Mouse (Mus musculus) heart, embryonic 10.5 days (tissue): ENCODE results near the gene Zfp74. TPM values are rescaled to one million over a fixed set of nuclear protein-coding genes. Genes with fewer than 3 reads are reported as not detected.

Experiments used
- DNase-seq: peaks from one replicate; pipeline ENCODE4 v3.0.0-alpha.2; 2017; ENCODE audit warnings: low spot score
- H3K27ac ChIP-seq: fragments of 300-500 bp; sonication (generic); 2 replicates; pipeline ENCODE4 v1.5.1; 2016; ENCODE audit warnings: mild to moderate bottlenecking
- H3K27me3 ChIP-seq: fragments of 300-500 bp; sonication (generic); 2 replicates; pipeline ENCODE4 v1.6.1; 2016; ENCODE audit warnings: mild to moderate bottlenecking; ENCODE audit not compliant: poor library complexity, insufficient read depth, severe bottlenecking
- H3K36me3 ChIP-seq: fragments of 300-500 bp; sonication (generic); 2 replicates; pipeline ENCODE4 v1.6.1; 2016; ENCODE audit warnings: mild to moderate bottlenecking, moderate library complexity
- H3K4me1 ChIP-seq: fragments of 300-500 bp; sonication (generic); 2 replicates; pipeline ENCODE4 v1.6.1; 2016; ENCODE audit warnings: mild to moderate bottlenecking
- H3K4me3 ChIP-seq: fragments of 300-500 bp; sonication (generic); 2 replicates; pipeline ENCODE4 v1.5.1; 2016; ENCODE audit warnings: mild to moderate bottlenecking, moderate library complexity
- H3K9me3 ChIP-seq: fragments of 300-500 bp; sonication (generic); 2 replicates; pipeline ENCODE4 v1.6.1; 2016; ENCODE audit warnings: mild to moderate bottlenecking, moderate library complexity
- WGBS: fragments of 180-500 bp; shearing (Covaris S2); methylation state at CpG from one replicate; pipeline ENCODE4 v1.1.7; 2016; 5-methylcytosine and 5-hydroxymethylcytosine counted together
- polyA plus RNA-seq: library from polyadenylated mRNA; unstranded; fragments of >200 nt; fragmentation: Nextera tagmentation; extraction: Ambion mirVana; gene quantifications from 2 replicates; pipeline ENCODE4 v1.2.1, GENCODE M21; 2016

Zfp74 gene
- polyA plus RNA-seq, 1 experiment from 2014 or later, result 10.9 TPM

DNA sequence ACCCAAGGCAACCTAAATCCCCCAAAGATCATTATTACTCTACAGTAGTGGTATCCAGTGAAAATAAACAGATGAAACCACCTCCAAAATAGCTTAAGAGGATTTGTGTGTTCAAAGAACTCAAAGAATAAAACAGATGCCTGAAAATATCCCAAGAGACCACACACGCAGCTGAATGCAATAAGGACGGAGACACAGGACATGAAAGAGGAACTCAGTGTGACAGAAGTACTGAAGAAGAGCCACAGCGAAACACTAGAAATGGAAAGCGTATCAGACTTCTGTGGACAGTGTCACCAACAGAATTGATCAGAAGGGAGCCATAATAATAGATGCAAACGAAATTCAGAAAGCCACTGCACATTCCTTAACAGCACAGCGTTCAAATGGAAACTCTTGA lies 15.0 kb downstream of the Zfp74 start:
- WGBS, result 90% methylated on average over 6 of the region's 6 CpGs
- H3K9me3 ChIP-seq, result no peaks in the 10 kb centered on the region
- peaks cover 73% of the 10 kb centered on the region for H3K36me3 ChIP-seq
- no peaks in the 10 kb centered on the region for H3K27me3 ChIP-seq
- H3K4me3 ChIP-seq, result no peak overlapping the region
- H3K4me1 ChIP-seq, result no peaks in the 10 kb centered on the region
- H3K27ac ChIP-seq, result no peak overlapping the region
- DNase-seq, result no peak

DNA sequence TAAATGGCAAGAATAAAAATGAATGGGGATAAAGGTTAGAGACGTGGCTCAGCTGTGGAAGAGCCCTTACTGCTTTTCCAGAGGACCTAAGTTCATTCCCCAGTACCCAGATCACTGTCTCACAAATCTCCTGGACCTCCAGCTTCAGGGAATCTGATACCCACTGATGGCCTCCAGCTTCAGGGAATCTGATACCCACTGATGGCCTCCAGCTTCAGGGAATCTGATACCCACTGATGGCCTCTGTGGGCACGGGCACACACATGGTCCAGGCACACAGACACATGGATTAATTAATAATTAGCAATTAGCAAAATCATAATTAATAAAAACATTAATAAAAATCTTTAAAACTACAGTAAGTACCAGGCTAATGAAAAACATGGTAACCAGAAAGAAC lies 31.1 kb downstream of the Zfp74 start:
- H3K27me3 ChIP-seq, result no peaks in the 10 kb centered on the region
- DNase-seq, result no peak
- WGBS, result 76% methylated on average over 2 of the region's 2 CpGs
- no peaks in the 10 kb centered on the region for H3K9me3 ChIP-seq
- no peak overlapping the region for H3K4me3 ChIP-seq
- H3K4me1 ChIP-seq, result peaks cover 3% of the 10 kb centered on the region; the same call in 1 of the 2 replicates
- no peaks in the 10 kb centered on the region for H3K36me3 ChIP-seq
- H3K27ac ChIP-seq, result no peak overlapping the region

DNA sequence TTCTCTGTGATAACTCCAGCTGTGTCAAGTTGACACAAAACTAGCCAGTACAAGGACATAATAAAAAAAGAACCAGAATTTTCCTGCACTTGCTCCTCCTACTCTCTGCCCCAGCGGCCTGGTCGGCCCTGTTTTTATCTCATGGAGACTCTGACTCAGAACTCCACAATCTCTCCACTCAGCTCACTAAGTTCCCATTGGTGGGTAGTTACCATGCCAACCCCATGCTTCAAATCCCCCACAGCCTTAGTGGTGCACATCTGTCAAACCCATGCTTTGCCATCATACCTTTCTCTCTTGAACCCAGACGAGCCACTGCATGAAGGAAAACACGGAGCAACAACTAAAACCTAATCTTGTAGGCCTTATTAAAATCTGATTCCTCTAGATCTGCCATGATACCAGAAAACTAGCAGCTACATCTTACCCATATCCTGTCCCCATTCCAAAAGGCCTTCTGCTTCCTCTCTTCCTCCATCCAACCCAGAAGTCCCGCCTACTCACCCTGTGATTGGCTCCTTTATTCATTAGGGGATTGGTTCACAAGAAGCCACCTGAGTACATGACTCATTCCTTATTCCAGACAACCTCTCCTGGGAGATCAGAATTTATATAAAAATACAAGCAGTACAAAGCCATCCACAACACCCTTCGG lies 32.3 kb downstream of the Zfp74 start:
- no peak for DNase-seq
- no peaks in the 10 kb centered on the region for H3K9me3 ChIP-seq
- H3K27me3 ChIP-seq, result no peaks in the 10 kb centered on the region
- H3K4me1 ChIP-seq, result peaks cover 8% of the 10 kb centered on the region; the same call in 1 of the 2 replicates
- H3K4me3 ChIP-seq, result no peak overlapping the region
- WGBS, result 55% methylated on average over 6 of the region's 6 CpGs
- H3K27ac ChIP-seq, result no peak overlapping the region
- peaks cover 5% of the 10 kb centered on the region; the same call in 1 of the 2 replicates for H3K36me3 ChIP-seq

DNA sequence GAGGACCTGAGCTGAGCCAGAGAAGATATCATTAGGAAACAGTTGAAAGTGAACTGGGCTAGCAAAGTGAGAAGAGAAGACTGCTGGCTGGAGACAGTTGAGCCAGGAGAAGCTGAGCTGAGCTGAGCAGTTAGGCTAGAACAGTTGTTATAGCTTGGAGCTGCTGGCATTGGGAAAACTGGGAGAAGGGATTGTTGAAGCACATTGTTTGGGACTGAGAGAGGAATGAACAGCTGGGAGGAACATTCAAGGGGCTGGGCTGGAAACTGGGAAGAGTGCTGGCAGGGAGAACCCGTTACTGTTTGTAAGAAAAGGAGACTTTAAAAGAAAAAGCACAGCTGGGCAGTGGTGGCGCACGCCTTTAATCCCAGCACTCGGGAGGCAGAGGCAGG lies 35.8 kb downstream of the Zfp74 start:
- 79% methylated on average over 4 of the region's 4 CpGs for WGBS

DNA sequence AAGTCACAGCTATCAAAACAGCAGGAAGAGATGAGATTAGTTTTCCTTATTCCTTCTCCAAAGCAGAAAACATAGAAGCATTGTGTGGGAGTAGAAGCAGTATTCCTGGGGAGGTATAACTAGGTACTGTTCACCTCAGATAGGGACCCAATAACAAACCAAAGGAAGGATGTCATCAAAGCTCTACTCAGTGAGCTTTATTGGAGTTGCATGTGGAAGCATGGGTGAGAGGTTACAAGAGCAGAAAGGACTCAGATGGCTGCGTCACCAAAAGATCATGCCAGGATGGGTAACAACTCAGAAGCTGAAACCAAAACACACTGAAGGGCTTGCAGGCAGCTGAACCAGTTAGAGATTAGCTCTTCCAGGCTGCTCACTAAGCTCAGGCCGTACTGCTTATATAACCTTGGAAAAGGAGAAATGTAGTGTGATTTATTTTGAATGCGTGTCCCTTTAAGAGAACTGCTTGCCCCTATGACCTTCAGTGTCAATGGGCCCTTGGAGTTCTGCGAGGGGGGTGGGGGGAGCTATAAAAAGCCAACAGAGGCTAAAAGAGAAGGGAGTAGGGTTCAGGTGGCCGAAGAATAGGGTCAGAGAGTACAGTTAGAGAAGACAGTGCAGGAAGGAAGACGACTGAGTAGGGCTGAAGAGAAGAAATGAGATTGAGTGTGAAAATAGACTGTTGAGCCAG lies 36.4 kb downstream of the Zfp74 start:
- 42% methylated on average over 6 of the region's 6 CpGs for WGBS
- peaks cover 41% of the 10 kb centered on the region for H3K36me3 ChIP-seq
- H3K27ac ChIP-seq, result peak overlapping the region; percentile 83

More for the DNA sequence above, 35.8 kb downstream of the Zfp74 start:
- Histone ChIP-seq H3K9me3 (peaks cover 4% of the 10 kb centered on the region; the same call in 1 of the 2 replicates), H3K4me1 (peaks cover 8% of the 10 kb centered on the region; the same call in 1 of the 2 replicates), H3K27me3 (no peaks in the 10 kb centered on the region), H3K36me3 (peaks cover 38% of the 10 kb centered on the region), H3K27ac (peak overlapping the region; percentile 83), H3K4me3 (0 out of 2 replicates have a peak overlapping the region, but pooled peaks have one; percentile 3)
- no peak for DNase-seq

DNA sequence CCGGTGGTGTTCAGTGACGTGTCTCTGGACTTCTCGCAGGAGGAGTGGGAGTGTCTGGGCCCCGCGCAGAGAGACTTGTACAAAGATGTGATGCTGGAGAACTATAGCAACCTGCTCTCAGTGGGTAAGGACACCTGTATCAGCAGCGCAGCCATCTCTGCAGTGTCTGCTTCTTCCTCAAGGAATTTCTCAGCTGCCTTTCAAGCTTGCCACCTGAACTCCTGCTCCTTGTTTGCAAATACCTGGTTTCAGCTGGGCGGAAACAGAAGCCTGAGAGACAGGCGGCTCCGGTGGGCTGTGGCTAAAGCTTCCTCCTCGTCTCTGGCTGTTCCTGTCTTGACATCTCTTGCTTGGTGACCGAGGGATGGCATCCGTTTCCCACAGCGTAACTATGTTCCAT lies 41.7 kb downstream of the Zfp74 start:
- Histone ChIP-seq H3K9me3 (peaks cover 4% of the 10 kb centered on the region; the same call in 1 of the 2 replicates), H3K36me3 (peaks cover 58% of the 10 kb centered on the region), H3K4me3 (no peak overlapping the region), H3K27ac (no peak overlapping the region), H3K27me3 (no peaks in the 10 kb centered on the region), H3K4me1 (peaks cover 8% of the 10 kb centered on the region; the same call in 1 of the 2 replicates)
- 91% methylated on average over 13 of the region's 13 CpGs for WGBS
- DNase-seq, result no peak

More for the DNA sequence above, 36.4 kb downstream of the Zfp74 start:
- Histone ChIP-seq H3K4me3 (peak overlapping the region; percentile 23; the same call in 1 of the 2 replicates), H3K27me3 (no peaks in the 10 kb centered on the region), H3K9me3 (peaks cover 4% of the 10 kb centered on the region; the same call in 1 of the 2 replicates), H3K4me1 (peaks cover 8% of the 10 kb centered on the region; the same call in 1 of the 2 replicates)
- no peak for DNase-seq

DNA sequence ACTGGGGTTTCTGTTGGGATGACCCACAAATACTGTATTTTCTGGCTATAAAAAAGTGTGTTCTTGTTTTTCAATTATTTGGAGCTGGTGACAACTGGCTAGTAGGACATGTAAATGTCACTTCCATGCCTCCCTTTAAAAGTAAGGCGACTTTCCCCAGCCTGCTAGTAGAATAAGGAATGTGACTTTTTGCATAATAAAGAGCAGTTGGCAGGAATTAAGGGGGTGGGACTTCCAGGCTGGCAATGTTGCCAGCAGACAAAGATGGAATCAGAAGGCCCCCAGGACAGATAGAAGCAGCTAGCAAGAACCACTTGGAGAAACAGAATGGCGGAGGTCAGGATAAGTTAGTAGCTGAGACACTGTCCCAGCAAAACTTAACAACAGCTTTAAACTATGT lies 43.6 kb downstream of the Zfp74 start:
- Histone ChIP-seq H3K27ac (no peak overlapping the region), H3K27me3 (no peaks in the 10 kb centered on the region), H3K4me3 (0 out of 2 replicates have a peak overlapping the region, but pooled peaks have one; percentile 78), H3K9me3 (peaks cover 1% of the 10 kb centered on the region; the same call in 1 of the 2 replicates), H3K4me1 (peaks cover 12% of the 10 kb centered on the region; the same call in 1 of the 2 replicates), H3K36me3 (peaks cover 42% of the 10 kb centered on the region)
- WGBS, result 69% methylated on average over 2 of the region's 2 CpGs
- DNase-seq, result no peak

DNA sequence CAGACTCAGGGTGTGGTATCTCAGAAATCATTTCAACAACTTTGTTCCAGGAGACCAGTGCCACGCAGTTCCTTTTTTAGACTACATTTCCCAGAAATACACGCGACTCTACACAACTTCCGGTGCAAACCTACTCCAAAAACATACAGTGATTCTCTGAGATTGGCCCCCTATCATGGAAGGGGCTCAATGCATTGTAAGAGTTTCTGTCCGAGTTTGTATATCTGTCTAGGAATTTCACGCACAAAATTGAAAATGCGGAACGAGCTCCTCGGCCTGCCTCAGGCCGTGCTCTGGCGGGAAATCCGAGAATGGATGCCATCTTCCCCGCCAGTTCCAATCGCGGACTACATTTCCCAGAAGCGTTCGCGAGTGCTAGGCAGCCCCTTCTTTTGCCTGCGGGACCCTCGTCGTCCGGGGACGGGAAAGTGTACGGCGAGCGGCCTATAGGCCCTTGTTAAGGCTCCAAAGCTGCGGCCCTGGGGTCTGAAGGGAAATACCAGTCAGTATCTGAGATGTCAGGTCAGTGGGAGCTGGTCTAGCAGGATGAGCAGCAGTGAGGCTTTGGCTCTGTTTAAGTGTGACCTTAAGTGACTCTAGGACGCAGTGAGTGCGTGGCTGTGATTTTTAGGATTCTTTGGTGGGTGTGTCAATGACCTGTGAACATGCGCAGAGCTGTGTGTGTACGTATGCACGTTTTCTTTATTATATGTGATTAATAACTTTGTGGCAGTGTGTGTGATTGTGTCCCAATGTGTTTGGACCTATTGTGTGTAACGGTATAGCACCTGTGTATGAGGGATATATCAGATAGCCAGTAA lies 45.5 kb downstream of the Zfp74 start, which contains the start of gene Zfp383:
TSS of gene Zfp383 (plus strand) at position 94 of the 821 bp plus-strand sequence.
- Histone ChIP-seq H3K4me1 (peaks cover 12% of the 10 kb centered on the region; the same call in 1 of the 2 replicates), H3K27ac (peak within 1 kb of the TSS; percentile 96), H3K4me3 (peak within 1 kb of the TSS; percentile 78), H3K27me3 (no peaks in the 10 kb centered on the region), H3K9me3 (no peaks in the 10 kb centered on the region), H3K36me3 (peaks cover 29% of the 10 kb centered on the region)
- DNase-seq, result peak; percentile 95
- WGBS, result 2% methylated on average over 33 of the region's 33 CpGs

DNA sequence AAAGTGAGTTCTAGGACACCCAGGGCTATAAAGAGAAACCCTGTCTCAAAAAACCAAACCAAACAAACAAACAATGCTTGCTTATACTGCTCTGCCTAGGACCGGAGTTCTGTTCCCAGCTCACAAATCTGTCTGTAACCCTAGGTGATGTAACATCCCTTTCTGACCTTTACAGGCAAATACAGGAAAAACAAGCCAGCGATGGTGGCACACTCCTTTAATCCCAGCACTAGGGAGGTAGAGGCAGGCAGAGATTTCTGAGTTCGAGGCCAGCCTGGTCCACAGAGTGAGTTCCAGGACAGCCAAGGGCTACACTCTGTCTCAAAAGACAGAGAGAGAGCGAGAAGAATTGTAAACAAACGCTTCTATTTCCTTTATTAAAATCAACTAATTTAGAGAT lies 46.7 kb downstream of the Zfp74 start:
- Histone ChIP-seq H3K27me3 (no peaks in the 10 kb centered on the region), H3K36me3 (peaks cover 24% of the 10 kb centered on the region), H3K4me1 (peaks cover 12% of the 10 kb centered on the region; the same call in 1 of the 2 replicates), H3K4me3 (peak overlapping the region; percentile 71; the same call in 1 of the 2 replicates), H3K9me3 (no peaks in the 10 kb centered on the region), H3K27ac (peak overlapping the region; percentile 96)
- 90% methylated on average over 5 of the region's 5 CpGs for WGBS
- DNase-seq, result no peak

DNA sequence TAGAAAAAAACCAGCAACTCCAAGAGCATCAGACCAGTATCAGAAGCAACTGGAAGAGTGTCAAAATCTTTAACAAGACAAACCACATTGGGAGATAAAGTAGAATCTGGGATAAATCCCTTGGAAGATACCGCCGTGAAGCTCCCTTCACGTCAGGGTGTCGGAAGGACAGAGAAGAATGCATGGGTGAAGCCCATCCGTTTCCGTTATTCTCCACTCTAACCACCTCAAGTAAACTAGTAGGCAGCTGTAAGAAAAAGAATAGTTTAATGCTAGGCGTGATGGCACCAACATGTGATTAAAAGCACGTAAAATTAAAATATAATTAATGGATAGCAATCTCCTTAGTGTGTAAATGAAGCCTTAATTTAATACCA lies 47.2 kb downstream of the Zfp74 start:
- no peaks in the 10 kb centered on the region for H3K27me3 ChIP-seq
- DNase-seq, result no peak
- peaks cover 12% of the 10 kb centered on the region; the same call in 1 of the 2 replicates for H3K4me1 ChIP-seq
- H3K4me3 ChIP-seq, result peak overlapping the region; percentile 71
- peaks cover 20% of the 10 kb centered on the region for H3K36me3 ChIP-seq
- no peaks in the 10 kb centered on the region for H3K9me3 ChIP-seq
- WGBS, result 26% methylated on average over 8 of the region's 8 CpGs
- H3K27ac ChIP-seq, result peak overlapping the region; percentile 96

DNA sequence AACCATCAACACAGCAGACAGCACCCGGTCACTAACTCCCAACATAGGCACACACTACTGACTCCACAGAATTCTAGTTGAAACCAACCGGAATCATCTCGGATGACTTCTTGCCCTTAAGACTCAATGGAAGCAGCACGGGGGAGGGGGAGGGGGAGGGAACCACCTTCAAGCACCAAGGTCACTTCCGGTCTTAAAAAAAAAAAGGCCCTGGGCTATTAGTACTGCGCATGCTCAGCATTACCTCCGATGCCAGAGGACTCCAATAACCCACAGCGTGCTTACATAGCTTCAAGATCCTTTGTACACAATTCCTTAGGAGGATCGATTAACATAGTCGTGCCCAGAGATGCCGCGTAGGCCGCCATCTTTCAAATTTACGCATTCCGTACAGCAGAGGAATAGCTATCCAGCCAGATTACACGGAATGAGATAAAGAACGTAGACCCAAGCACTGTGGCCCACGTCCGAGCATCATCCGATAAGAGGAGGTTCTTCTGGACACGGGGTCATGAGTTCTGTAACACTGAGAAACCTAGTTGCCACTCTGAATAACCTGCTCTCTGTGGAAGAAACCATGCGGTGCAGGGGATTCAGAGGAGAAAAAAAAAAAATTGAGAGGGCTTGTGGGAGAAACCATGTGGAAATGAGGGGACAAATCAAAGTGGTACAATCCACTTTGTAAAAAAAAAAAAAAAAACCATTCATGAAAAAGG lies 47.8 kb downstream of the Zfp74 start, which contains the start of gene Zfp27:
TSS of gene Zfp27 (minus strand) at position 607 of the 716 bp plus-strand sequence.
- peaks cover 12% of the 10 kb centered on the region; the same call in 1 of the 2 replicates for H3K4me1 ChIP-seq
- no peaks in the 10 kb centered on the region for H3K27me3 ChIP-seq
- under 1% methylated on average over 22 of the region's 22 CpGs for WGBS
- peak within 1 kb of the TSS; percentile 96 for H3K27ac ChIP-seq
- peaks cover 21% of the 10 kb centered on the region for H3K36me3 ChIP-seq
- H3K9me3 ChIP-seq, result no peaks in the 10 kb centered on the region
- H3K4me3 ChIP-seq, result peak within 1 kb of the TSS; percentile 71
- DNase-seq, result peak; percentile 92

DNA sequence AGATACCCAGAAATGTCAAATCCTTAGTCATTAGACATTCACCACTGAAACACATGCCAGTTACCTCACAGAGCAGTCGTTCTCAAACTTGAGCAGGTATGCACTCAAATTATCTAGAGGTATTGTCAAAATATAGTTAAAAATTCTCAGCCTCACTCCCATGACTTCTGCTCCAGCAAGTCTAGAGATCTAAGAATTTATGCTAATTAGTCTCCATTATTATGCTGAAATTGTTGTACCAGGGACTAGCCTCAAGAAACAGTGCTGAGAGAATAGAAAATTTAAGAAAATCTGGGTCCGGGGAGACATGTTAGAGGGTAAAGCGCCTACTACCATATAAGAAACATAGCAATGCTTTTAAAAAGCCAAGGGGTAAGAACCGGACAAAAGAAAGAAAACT lies 49.8 kb downstream of the Zfp74 start:
- H3K9me3 ChIP-seq, result no peaks in the 10 kb centered on the region
- 87% methylated on average over 4 of the region's 4 CpGs for WGBS
- DNase-seq, result no peak
- peaks cover 38% of the 10 kb centered on the region for H3K36me3 ChIP-seq
- no peaks in the 10 kb centered on the region for H3K27me3 ChIP-seq
- H3K4me3 ChIP-seq, result no peak overlapping the region
- H3K27ac ChIP-seq, result no peak overlapping the region
- H3K4me1 ChIP-seq, result peaks cover 4% of the 10 kb centered on the region; the same call in 1 of the 2 replicates
